Mouse (Mus musculus): Measurements from ENCODE around the gene Tlk2. TPM values are rescaled to one million over a fixed set of nuclear protein-coding genes. Genes with fewer than 3 reads are reported as not detected.

Gene Tlk2
- polyA plus RNA-seq, 1 experiment, result 97.2 TPM

- Histone ChIP-seq H3K4me3 (ENCODE audit: insufficient read depth, low read length) (no peak overlapping the region), H3K4me1 (ENCODE audit: control insufficient read depth, insufficient read depth, low read length) (peaks cover 36% of the 10 kb centered on the region), H3K27ac (ENCODE audit: insufficient read depth, low read length) (0 out of 2 replicates have a peak overlapping the region, but pooled peaks have one; percentile 28)
- TF ChIP-seq CTCF (IDR thresholded peaks at IDR 0.05; ENCODE audit: borderline replicate concordance, insufficient read depth, low read length) (no peak), POLR2A (IDR thresholded peaks at IDR 0.05; ENCODE audit: low read depth, low read length) (no peak)
These were observed 137.5 kb downstream of the Tlk2 start for GRCm38 (mm10) chr11:105316121-105316520.

GRCm38 (mm10) chr11:105317769-105318168 lies 139.2 kb downstream of the Tlk2 start:
- TF ChIP-seq CTCF (IDR thresholded peaks at IDR 0.05; ENCODE audit: borderline replicate concordance, insufficient read depth, low read length) (no peak), POLR2A (IDR thresholded peaks at IDR 0.05; ENCODE audit: low read depth, low read length) (no peak)
- Histone ChIP-seq H3K4me3 (ENCODE audit: insufficient read depth, low read length) (no peak overlapping the region), H3K4me1 (ENCODE audit: control insufficient read depth, insufficient read depth, low read length) (peaks cover 28% of the 10 kb centered on the region), H3K27ac (ENCODE audit: insufficient read depth, low read length) (no peak overlapping the region)

- Histone ChIP-seq H3K4me3 (ENCODE audit: insufficient read depth, low read length) (no peak overlapping the region), H3K4me1 (ENCODE audit: control insufficient read depth, insufficient read depth, low read length) (peaks cover 2% of the 10 kb centered on the region; the same call in 1 of the 2 replicates), H3K27ac (ENCODE audit: insufficient read depth, low read length) (no peak overlapping the region)
- TF ChIP-seq CTCF (IDR thresholded peaks at IDR 0.05; ENCODE audit: borderline replicate concordance, insufficient read depth, low read length) (no peak), POLR2A (IDR thresholded peaks at IDR 0.05; ENCODE audit: low read depth, low read length) (no peak)
These were observed 142.5 kb downstream of the Tlk2 start for GRCm38 (mm10) chr11:105321090-105321489.

GRCm38 (mm10) chr11:105323530-105323929 lies 144.9 kb downstream of the Tlk2 start:
- Histone ChIP-seq H3K4me1 (ENCODE audit: control insufficient read depth, insufficient read depth, low read length) (peaks cover 2% of the 10 kb centered on the region; the same call in 1 of the 2 replicates), H3K27ac (ENCODE audit: insufficient read depth, low read length) (no peak overlapping the region), H3K4me3 (ENCODE audit: insufficient read depth, low read length) (no peak overlapping the region)
- no peak for TF ChIP-seq CTCF (IDR thresholded peaks at IDR 0.05; ENCODE audit: borderline replicate concordance, insufficient read depth, low read length)
- no peak for TF ChIP-seq POLR2A (IDR thresholded peaks at IDR 0.05; ENCODE audit: low read depth, low read length)

- H3K4me3 ChIP-seq (ENCODE audit: insufficient read depth, low read length), result no peak overlapping the region
- peaks cover 6% of the 10 kb centered on the region; the same call in 1 of the 2 replicates for H3K4me1 ChIP-seq (ENCODE audit: control insufficient read depth, insufficient read depth, low read length)
- no peak overlapping the region for H3K27ac ChIP-seq (ENCODE audit: insufficient read depth, low read length)
- TF ChIP-seq CTCF (IDR thresholded peaks at IDR 0.05; ENCODE audit: borderline replicate concordance, insufficient read depth, low read length) (no peak), POLR2A (IDR thresholded peaks at IDR 0.05; ENCODE audit: low read depth, low read length) (no peak)
These were observed 148.5 kb downstream of the Tlk2 start for GRCm38 (mm10) chr11:105327101-105327500.

GRCm38 (mm10) chr11:105329962-105330361 lies 151.4 kb downstream of the Tlk2 start:
- Histone ChIP-seq H3K4me1 (ENCODE audit: control insufficient read depth, insufficient read depth, low read length) (0 out of 2 replicates have a peak, but pooled peaks cover 4% of the 10 kb centered on the region), H3K27ac (ENCODE audit: insufficient read depth, low read length) (no peak overlapping the region), H3K4me3 (ENCODE audit: insufficient read depth, low read length) (no peak overlapping the region)
- TF ChIP-seq POLR2A (IDR thresholded peaks at IDR 0.05; ENCODE audit: low read depth, low read length) (no peak), CTCF (IDR thresholded peaks at IDR 0.05; ENCODE audit: borderline replicate concordance, insufficient read depth, low read length) (no peak)

GRCm38 (mm10) chr11:105331129-105331528 lies 152.5 kb downstream of the Tlk2 start:
- Histone ChIP-seq H3K4me1 (ENCODE audit: control insufficient read depth, insufficient read depth, low read length) (0 out of 2 replicates have a peak, but pooled peaks cover 4% of the 10 kb centered on the region), H3K27ac (ENCODE audit: insufficient read depth, low read length) (no peak overlapping the region), H3K4me3 (ENCODE audit: insufficient read depth, low read length) (no peak overlapping the region)
- TF ChIP-seq CTCF (IDR thresholded peaks at IDR 0.05; ENCODE audit: borderline replicate concordance, insufficient read depth, low read length) (no peak), POLR2A (IDR thresholded peaks at IDR 0.05; ENCODE audit: low read depth, low read length) (no peak)

- TF ChIP-seq CTCF (IDR thresholded peaks at IDR 0.05; ENCODE audit: borderline replicate concordance, insufficient read depth, low read length) (no peak), POLR2A (IDR thresholded peaks at IDR 0.05; ENCODE audit: low read depth, low read length) (no peak)
- Histone ChIP-seq H3K4me3 (ENCODE audit: insufficient read depth, low read length) (no peak overlapping the region), H3K4me1 (ENCODE audit: control insufficient read depth, insufficient read depth, low read length) (0 out of 2 replicates have a peak, but pooled peaks cover 4% of the 10 kb centered on the region), H3K27ac (ENCODE audit: insufficient read depth, low read length) (no peak overlapping the region)
These were observed 153.1 kb downstream of the Tlk2 start for GRCm38 (mm10) chr11:105331732-105332131.

- H3K4me3 ChIP-seq (ENCODE audit: insufficient read depth, low read length), result no peak overlapping the region
- H3K27ac ChIP-seq (ENCODE audit: insufficient read depth, low read length), result no peak overlapping the region
- H3K4me1 ChIP-seq (ENCODE audit: control insufficient read depth, insufficient read depth, low read length), result 0 out of 2 replicates have a peak, but pooled peaks cover 4% of the 10 kb centered on the region
- TF ChIP-seq POLR2A (IDR thresholded peaks at IDR 0.05; ENCODE audit: low read depth, low read length) (no peak), CTCF (IDR thresholded peaks at IDR 0.05; ENCODE audit: borderline replicate concordance, insufficient read depth, low read length) (peak; percentile 65; the same call in 1 of the 2 replicates)
These were observed 153.9 kb downstream of the Tlk2 start for GRCm38 (mm10) chr11:105332468-105332867.

Other genes with a start within 250 kb of the Tlk2 start
- gene Efcab3, start 115.2 kb upstream of the Tlk2 start, polyA plus RNA-seq (2011; ENCODE audit: insufficient read length, low read depth, missing spikeins), result not detected in 2 replicates
- gene Mettl2, start 52.4 kb upstream of the Tlk2 start, polyA plus RNA-seq (2011; ENCODE audit: insufficient read length, low read depth, missing spikeins), result 24.1 and 26.8 TPM in 2 replicates
- not detected in 2 replicates for gene Gm10842, start 31.9 kb upstream of the Tlk2 start, polyA plus RNA-seq (2011; ENCODE audit: insufficient read length, low read depth, missing spikeins)
- 144 and 150 TPM in 2 replicates for gene Mrc2, start 113.8 kb downstream of the Tlk2 start, polyA plus RNA-seq (2011; ENCODE audit: insufficient read length, low read depth, missing spikeins)